31 mouse cellular contexts compared by ENCODE assay signal in the genomic region with DNA sequence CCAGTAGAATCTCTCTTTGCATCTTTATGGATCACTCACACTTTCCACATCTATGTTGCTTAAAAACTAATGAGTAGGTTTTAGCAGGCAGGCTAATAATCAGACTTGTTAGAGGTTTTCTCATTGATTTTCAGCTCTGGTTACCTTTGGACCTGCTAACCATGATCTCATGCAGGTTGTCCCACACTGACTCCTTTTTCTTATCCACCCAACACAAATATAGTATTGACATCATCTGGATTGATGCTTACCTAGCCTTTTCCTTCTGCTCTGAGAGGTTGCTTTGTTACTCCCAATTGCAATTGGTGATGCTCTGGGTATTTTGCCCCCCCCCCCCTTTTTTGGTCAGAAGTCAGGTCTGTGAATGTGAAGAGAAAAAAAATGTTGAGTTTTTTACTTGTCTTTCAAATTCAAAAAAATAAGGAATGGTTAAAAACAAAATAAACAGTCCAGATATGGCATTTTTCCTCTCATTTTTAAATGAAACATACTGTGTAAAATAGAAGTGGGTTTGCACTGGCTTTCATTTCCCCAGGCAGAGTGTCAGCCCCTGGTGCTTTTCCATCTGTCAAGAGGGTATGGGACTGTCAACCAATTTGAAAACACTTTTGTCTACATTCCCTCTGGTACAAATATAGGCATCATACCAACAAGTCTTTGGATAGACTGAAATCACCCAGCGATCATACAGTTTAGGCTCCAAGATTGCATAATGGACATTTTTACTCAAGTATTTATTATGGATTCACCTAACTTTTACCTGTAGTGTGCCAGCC.
DNase-seq lines count a peak whose midpoint lies in the region; ATAC-seq and TF ChIP-seq lines count a peak whose summit lies in the region.
"Had no signal": no experiment of that assay in that cellular context is flagged by ENCODE, and none has a peak within 500 bp of the region (broad histone marks: within the 10 kb centered on the region; RNA-seq: fewer than 3 reads in every experiment).

No protein-coding gene starts in this region.

- H3K36me3 ChIP-seq in forebrain, postnatal 0 days (ENCODE audit: insufficient read depth), result no peaks in the 10 kb centered on the region
- H3K36me3 ChIP-seq in forebrain, embryonic 10.5 days (replicated peaks), result no peaks in the 10 kb centered on the region
- H3K36me3 ChIP-seq: hindbrain, embryonic 15.5 days; kidney, embryonic 15.5 days; liver, embryonic 12.5 days; midbrain, embryonic 13.5 days; neural tube, embryonic 15.5 days had no signal

- H3K27ac ChIP-seq in forebrain, postnatal 0 days (ENCODE audit: low read depth, low read length), result no peak overlapping the region
- no peak overlapping the region for H3K27ac ChIP-seq in forebrain, embryonic 10.5 days
- H3K27ac ChIP-seq: forebrain, embryonic 13.5 days; gastrocnemius, adult 2 months; hindbrain, embryonic 15.5 days; kidney, embryonic 15.5 days; layer of hippocampus, adult 2 months; left cerebral cortex, adult 2 months; liver, embryonic 12.5 days; midbrain, embryonic 13.5 days; neural tube, embryonic 15.5 days had no signal

- ATAC-seq in cerebellum, adult (ENCODE audit: insufficient number of reproducible peaks, low FRiP score, low TSS enrichment), result peak; percentile 98
- no peak for ATAC-seq in forebrain, postnatal 0 days
- ATAC-seq: forebrain, embryonic 13.5 days; liver, embryonic 12.5 days; liver, postnatal 0 days; lung, postnatal 0 days; midbrain, embryonic 13.5 days had no signal

- H3K9me3 ChIP-seq in forebrain, postnatal 0 days (ENCODE audit: low read length), result no peaks in the 10 kb centered on the region
- H3K9me3 ChIP-seq in forebrain, embryonic 10.5 days, result no peaks in the 10 kb centered on the region
- H3K9me3 ChIP-seq: forebrain, embryonic 13.5 days; hindbrain, embryonic 15.5 days; kidney, embryonic 15.5 days; liver, embryonic 12.5 days; midbrain, embryonic 13.5 days; neural tube, embryonic 15.5 days had no signal

- H3K4me3 ChIP-seq in forebrain, postnatal 0 days (ENCODE audit: low read depth, low read length), result no peak overlapping the region
- no peak overlapping the region for H3K4me3 ChIP-seq in forebrain, embryonic 10.5 days
- H3K4me3 ChIP-seq: erythroblast, embryonic 14.5 days; forebrain, embryonic 13.5 days; gastrocnemius, adult 2 months; hindbrain, embryonic 15.5 days; kidney, embryonic 15.5 days; layer of hippocampus, adult 2 months; left cerebral cortex, adult 2 months; liver, embryonic 12.5 days; megakaryocyte, embryonic 14.5 days; midbrain, embryonic 13.5 days; neural tube, embryonic 15.5 days had no signal

- H3K27me3 ChIP-seq in forebrain, postnatal 0 days (ENCODE audit: insufficient read depth, low read length), result no peaks in the 10 kb centered on the region
- no peaks in the 10 kb centered on the region for H3K27me3 ChIP-seq in forebrain, embryonic 10.5 days (ENCODE audit: poor library complexity, severe bottlenecking)
- H3K27me3 ChIP-seq: CH12.LX; forebrain, embryonic 13.5 days; hindbrain, embryonic 15.5 days; kidney, embryonic 15.5 days; liver, embryonic 12.5 days; megakaryocyte, embryonic 14.5 days; midbrain, embryonic 13.5 days; neural tube, embryonic 15.5 days had no signal

- no peaks in the 10 kb centered on the region for H3K4me1 ChIP-seq in forebrain, postnatal 0 days (ENCODE audit: insufficient read depth)
- no peaks in the 10 kb centered on the region for H3K4me1 ChIP-seq in forebrain, embryonic 10.5 days
- H3K4me1 ChIP-seq: forebrain, embryonic 13.5 days; hindbrain, embryonic 15.5 days; kidney, embryonic 15.5 days; liver, embryonic 12.5 days; megakaryocyte, embryonic 14.5 days; midbrain, embryonic 13.5 days; neural tube, embryonic 15.5 days had no signal

- TF ChIP-seq CTCF in forebrain, postnatal 0 days (IDR thresholded peaks at IDR 0.05; ENCODE audit: low read depth), result no peak

- H3K9ac ChIP-seq in forebrain, postnatal 0 days, result no peak overlapping the region
- H3K9ac ChIP-seq: forebrain, embryonic 13.5 days; hindbrain, embryonic 15.5 days; kidney, embryonic 15.5 days; liver, embryonic 12.5 days; liver, postnatal 0 days; midbrain, embryonic 13.5 days; neural tube, embryonic 15.5 days had no signal

- H3K4me2 ChIP-seq in forebrain, postnatal 0 days (ENCODE audit: low read depth), result no peak overlapping the region
- H3K4me2 ChIP-seq: forebrain, embryonic 13.5 days; heart, embryonic 11.5 days; hindbrain, embryonic 15.5 days; kidney, embryonic 15.5 days; liver, embryonic 12.5 days; midbrain, embryonic 13.5 days; neural tube, embryonic 15.5 days had no signal

- no peak for DNase-seq in cerebellum, postnatal 4 days (ENCODE audit: low spot score in 2 of 2)
- DNase-seq in cerebellum, adult 11 months, result peak; percentile 75
- DNase-seq in cerebellum, adult 9-10 months, result peak; percentile 95
- DNase-seq in cerebellum, postnatal 36 days, result peak; percentile 79 to 83
- DNase-seq in forebrain, postnatal 0 days, result no peak
- DNase-seq in forebrain, embryonic 10.5 days (ENCODE audit: extremely low spot score, low spot score), result no peak
- DNase-seq: adrenal gland, adult 8-10 months; gastrocnemius, adult 2 months; gastrocnemius, postnatal 36 days; heart, adult 18-20 months; kidney, adult 18-20 months; kidney, postnatal 25 days; liver, postnatal 0 days; lung, postnatal 4 days; retina, postnatal 1 day; right cerebral cortex, postnatal 14 days; thymus, postnatal 4 days had no signal

- WGBS in forebrain, postnatal 0 days, result 81% methylated on average over 1 of the region's 1 CpGs
- WGBS in forebrain, embryonic 10.5 days, result 96% methylated on average over 1 of the region's 1 CpGs

Comparison
In these comparisons a context has a peak if more than half of its experiments do, and no peak if none do; other contexts are left out.
1. DNase-seq: peak in cerebellum, adult 11 months (single experiment), cerebellum, adult 9-10 months (single experiment) and cerebellum, postnatal 36 days (2 of 2); none in cerebellum, postnatal 4 days (0 of 2), forebrain, postnatal 0 days (single experiment) and forebrain, embryonic 10.5 days (single experiment).